Comparison of ENCODE assay signal across 19 mouse cellular contexts in the genomic region with DNA sequence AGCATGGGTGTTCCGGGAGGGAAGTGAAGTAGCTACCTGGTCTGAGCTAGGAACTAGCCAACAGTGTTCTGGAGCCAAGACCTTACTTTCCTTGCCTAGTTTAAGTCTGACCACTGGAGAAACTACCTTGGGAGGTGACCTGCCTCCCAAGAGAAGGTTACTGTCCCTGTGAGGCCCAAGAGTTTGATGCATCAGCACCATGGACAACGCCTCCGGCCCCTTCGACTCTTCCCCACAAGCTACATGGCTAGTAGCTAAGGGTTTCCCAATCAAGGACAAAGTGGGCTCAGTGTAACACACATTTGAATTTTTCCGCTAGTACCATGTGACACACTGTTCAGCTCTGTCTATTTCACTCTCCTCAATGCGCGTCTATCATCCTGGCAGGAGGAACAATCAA.
DNase-seq lines count a peak whose midpoint lies in the region; ATAC-seq and TF ChIP-seq lines count a peak whose summit lies in the region.
"Had no signal": no experiment of that assay in that cellular context is flagged by ENCODE, and none has a peak within 500 bp of the region (broad histone marks: within the 10 kb centered on the region; RNA-seq: fewer than 3 reads in every experiment).

No protein-coding gene starts in this region.

- DNase-seq in forebrain, embryonic 10.5 days (ENCODE audit: extremely low spot score, low spot score): peak; percentile 20
- no peak for DNase-seq in forebrain, postnatal 0 days
- peak; percentile 53 for DNase-seq in lung, embryonic 14.5 days
- DNase-seq in lung, postnatal 36 days: no peak
- peak; percentile 57 for DNase-seq in embryo, embryonic 11 days
- peak; percentile 10 for DNase-seq in limb, embryonic 14.5 days (ENCODE audit: low spot score)
- DNase-seq in MN1 (ENCODE audit: low spot score): no peak
- DNase-seq: cerebellum, adult 11-12 months; gastrocnemius, postnatal 36 days; kidney, postnatal 14 days; liver, embryonic 13.5 days; lung, postnatal 10 days; right cerebral cortex, postnatal 25 days; thymus, adult 18-20 months had no signal

- H3K4me2 ChIP-seq in forebrain, postnatal 0 days (ENCODE audit: low read depth): no peak overlapping the region
- H3K4me2 ChIP-seq in lung, embryonic 14.5 days: no peak overlapping the region
- no peak overlapping the region for H3K4me2 ChIP-seq in limb, embryonic 14.5 days (replicated peaks; ENCODE audit: low read depth, low read length, severe bottlenecking)
- H3K4me2 ChIP-seq: heart, embryonic 11.5 days; liver, embryonic 13.5 days; midbrain, embryonic 12.5 days had no signal

- no peak for TF ChIP-seq CTCF in forebrain, postnatal 0 days (IDR thresholded peaks at IDR 0.05; ENCODE audit: low read depth)
- TF ChIP-seq CTCF in lung, embryonic 14.5 days (IDR thresholded peaks at IDR 0.05; ENCODE audit: low read depth): no peak

- 77% methylated on average over 7 of the region's 7 CpGs for WGBS in forebrain, embryonic 10.5 days
- WGBS in forebrain, postnatal 0 days: 76% methylated on average over 7 of the region's 7 CpGs
- 67% methylated on average over 7 of the region's 7 CpGs for WGBS in lung, embryonic 14.5 days
- WGBS in limb, embryonic 14.5 days: 73% methylated on average over 7 of the region's 7 CpGs

- TF ChIP-seq POLR2A in limb, embryonic 14.5 days (IDR thresholded peaks at IDR 0.05; ENCODE audit: borderline replicate concordance, extremely low read depth, insufficient read depth, insufficient read length): no peak

- no peak overlapping the region for H3K4me3 ChIP-seq in forebrain, embryonic 10.5 days
- H3K4me3 ChIP-seq in forebrain, postnatal 0 days (ENCODE audit: low read depth, low read length): no peak overlapping the region
- no peak overlapping the region for H3K4me3 ChIP-seq in lung, embryonic 14.5 days (ENCODE audit: low read depth, low read length)
- H3K4me3 ChIP-seq in limb, embryonic 14.5 days (replicated peaks; ENCODE audit: low read length): no peak overlapping the region
- H3K4me3 ChIP-seq: erythroblast, embryonic 14.5 days; liver, embryonic 13.5 days; midbrain, embryonic 12.5 days had no signal

- H3K27me3 ChIP-seq in forebrain, embryonic 10.5 days (ENCODE audit: poor library complexity, severe bottlenecking): no peaks in the 10 kb centered on the region; the same call in 1 of the 2 replicates
- H3K27me3 ChIP-seq in forebrain, postnatal 0 days (ENCODE audit: insufficient read depth, low read length): no peaks in the 10 kb centered on the region
- H3K27me3 ChIP-seq in lung, embryonic 14.5 days (ENCODE audit: insufficient read depth, low read length): no peaks in the 10 kb centered on the region
- H3K27me3 ChIP-seq in limb, embryonic 14.5 days (ENCODE audit: control insufficient read depth, insufficient read depth, low read length): no peaks in the 10 kb centered on the region
- H3K27me3 ChIP-seq: liver, embryonic 13.5 days had no signal

- H3K27ac ChIP-seq in forebrain, embryonic 10.5 days: no peak overlapping the region
- H3K27ac ChIP-seq in forebrain, postnatal 0 days (ENCODE audit: low read depth, low read length): no peak overlapping the region
- H3K27ac ChIP-seq in lung, embryonic 14.5 days (ENCODE audit: low read depth): no peak overlapping the region
- H3K27ac ChIP-seq in limb, embryonic 14.5 days (replicated peaks; ENCODE audit: low read depth, low read length): no peak overlapping the region
- H3K27ac ChIP-seq: liver, embryonic 13.5 days; midbrain, embryonic 12.5 days had no signal

- no peak for ATAC-seq in forebrain, postnatal 0 days
- no peak for ATAC-seq in lung, embryonic 14.5 days (ENCODE audit: insufficient read depth)
- ATAC-seq in limb, embryonic 14.5 days (ENCODE audit: low FRiP score, low read depth): no peak
- ATAC-seq in cerebellum, adult (ENCODE audit: insufficient number of reproducible peaks, low FRiP score, low TSS enrichment): no peak
- ATAC-seq: inflammation-experienced regulatory T-cells, adult 6 months had no signal

- H3K36me3 ChIP-seq in forebrain, embryonic 10.5 days (replicated peaks): no peaks in the 10 kb centered on the region
- no peaks in the 10 kb centered on the region for H3K36me3 ChIP-seq in forebrain, postnatal 0 days (ENCODE audit: insufficient read depth)
- no peaks in the 10 kb centered on the region for H3K36me3 ChIP-seq in lung, embryonic 14.5 days (ENCODE audit: insufficient read depth)
- H3K36me3 ChIP-seq in limb, embryonic 14.5 days (ENCODE audit: control insufficient read depth, insufficient read depth, low read length): no peaks in the 10 kb centered on the region
- H3K36me3 ChIP-seq: liver, embryonic 13.5 days; midbrain, embryonic 12.5 days had no signal

- peaks cover 13% of the 10 kb centered on the region for H3K4me1 ChIP-seq in forebrain, embryonic 10.5 days
- no peaks in the 10 kb centered on the region for H3K4me1 ChIP-seq in forebrain, postnatal 0 days (ENCODE audit: insufficient read depth)
- no peaks in the 10 kb centered on the region for H3K4me1 ChIP-seq in lung, embryonic 14.5 days (ENCODE audit: insufficient read depth)
- no peaks in the 10 kb centered on the region for H3K4me1 ChIP-seq in limb, embryonic 14.5 days (ENCODE audit: control insufficient read depth, insufficient read depth, low read length)
- H3K4me1 ChIP-seq: liver, embryonic 13.5 days had no signal

- H3K9me3 ChIP-seq in forebrain, embryonic 10.5 days: no peaks in the 10 kb centered on the region; the same call in 1 of the 2 replicates
- H3K9me3 ChIP-seq in forebrain, postnatal 0 days (ENCODE audit: low read length): peaks cover 3% of the 10 kb centered on the region; the same call in 1 of the 2 replicates
- H3K9me3 ChIP-seq in lung, embryonic 14.5 days (ENCODE audit: low read depth, low read length): 0 out of 2 replicates have a peak, but pooled peaks cover 3% of the 10 kb centered on the region
- 0 out of 2 replicates have a peak, but pooled peaks cover 3% of the 10 kb centered on the region for H3K9me3 ChIP-seq in limb, embryonic 14.5 days (ENCODE audit: control insufficient read depth, low read length)

- H3K9ac ChIP-seq in forebrain, postnatal 0 days: no peak overlapping the region
- H3K9ac ChIP-seq in lung, embryonic 14.5 days: no peak overlapping the region
- no peak overlapping the region for H3K9ac ChIP-seq in limb, embryonic 14.5 days (ENCODE audit: low read depth, low read length, severe bottlenecking)
- H3K9ac ChIP-seq: liver, embryonic 13.5 days; midbrain, embryonic 12.5 days had no signal

Comparison
In these comparisons a context has a peak if more than half of its experiments do, and no peak if none do; other contexts are left out.
1. DNase-seq: peak in forebrain, embryonic 10.5 days (single experiment), lung, embryonic 14.5 days (single experiment), embryo, embryonic 11 days (single experiment) and limb, embryonic 14.5 days (single experiment); none in forebrain, postnatal 0 days (single experiment), lung, postnatal 36 days (single experiment) and MN1 (single experiment).